Mouse (Mus musculus) layer of hippocampus, postnatal 25 days (tissue): ENCODE measurements at regions not wholly inside any gene's neighbourhood (a gene's known extent, or its start where the extent isn't known, plus 50 kb on each side); places are given as distances from the start of the nearest gene placed in this dataset.

ENCODE experiments used
- DNase-seq, 2 experiments: peaks; one replicate each; pipeline ENCODE4 v3.0.0; 2022; ENCODE audit warnings: mixed read lengths in 2 of 2, low spot score in 1 of 2; ENCODE audit errors: extremely low spot score in 1 of 2

GRCm38 (mm10) chr9:85455382-85455781 lies 128.2 kb upstream of the Tent5a start:
- DNase-seq, result no peak

GRCm38 (mm10) chr9:85452196-85452857 lies 125.2 kb upstream of the Tent5a start:
- DNase-seq, result no peak

GRCm38 (mm10) chr9:85451349-85451748 lies 124.2 kb upstream of the Tent5a start:
- no peak for DNase-seq

- DNase-seq, result no peak
Observed at GRCm38 (mm10) chr9:85450877-85451276, 123.7 kb upstream of the Tent5a start.

GRCm38 (mm10) chr9:85449493-85449892 lies 122.3 kb upstream of the Tent5a start:
- no peak for DNase-seq

GRCm38 (mm10) chr9:85442761-85443505 lies 115.8 kb upstream of the Tent5a start:
- DNase-seq, result no peak

GRCm38 (mm10) chr9:85439664-85440063 lies 112.5 kb upstream of the Tent5a start:
- DNase-seq, result no peak

GRCm38 (mm10) chr9:85432220-85432619 lies 105.1 kb upstream of the Tent5a start:
- DNase-seq, result no peak

- DNase-seq, result no peak
Observed at GRCm38 (mm10) chr9:85426809-85427208, 99.7 kb upstream of the Tent5a start.

GRCm38 (mm10) chr9:85423908-85424307 lies 96.8 kb upstream of the Tent5a start:
- no peak for DNase-seq

GRCm38 (mm10) chr9:85414391-85414790 lies 87.2 kb upstream of the Tent5a start:
- no peak for DNase-seq

GRCm38 (mm10) chr9:85413813-85414212 lies 86.7 kb upstream of the Tent5a start:
- no peak for DNase-seq

- DNase-seq, result peak; percentile 30 to 53
Observed at GRCm38 (mm10) chr9:85410643-85411296, 83.6 kb upstream of the Tent5a start.

GRCm38 (mm10) chr9:85409974-85410506 lies 82.9 kb upstream of the Tent5a start:
- DNase-seq, result no peak

- no peak for DNase-seq
Observed at GRCm38 (mm10) chr9:85408461-85408860, 81.3 kb upstream of the Tent5a start.

- no peak for DNase-seq
Observed at GRCm38 (mm10) chr9:85407592-85407991, 80.4 kb upstream of the Tent5a start.

- no peak for DNase-seq
Observed at GRCm38 (mm10) chr9:85401736-85402135, 74.6 kb upstream of the Tent5a start.

GRCm38 (mm10) chr9:85400600-85401313 lies 73.6 kb upstream of the Tent5a start:
- no peak for DNase-seq

- DNase-seq, result no peak
Observed at GRCm38 (mm10) chr9:85394975-85395374, 67.8 kb upstream of the Tent5a start.

- no peak for DNase-seq
Observed at GRCm38 (mm10) chr9:85391283-85391682, 64.1 kb upstream of the Tent5a start.
